Mouse (Mus musculus) stomach, embryonic 16.5 days (tissue): ENCODE results near the gene St3gal5. TPM values are rescaled to one million over a fixed set of nuclear protein-coding genes. Genes with fewer than 3 reads are reported as not detected.
A peak's percentile ranks its signal among the peaks of the same experiment; 100 is the strongest.

ENCODE experiments used
- ATAC-seq: fragments of 200-750 bp; cut with Nextera tagmentation; 2 replicates; pipeline ENCODE4 v1.8.0; 2017; ENCODE audit warnings: moderate number of reproducible peaks, moderate TSS enrichment; ENCODE audit not compliant: insufficient read depth, low FRiP score
- H3K27ac ChIP-seq: fragments of 300-500 bp; sonication (generic); 2 replicates; pipeline ENCODE4 v1.5.1; 2014; ENCODE audit warnings: low read length
- H3K27me3 ChIP-seq: fragments of 300-500 bp; sonication (generic); 2 replicates; pipeline ENCODE4 v1.6.1; 2014; ENCODE audit warnings: low read length, control low read depth, mixed read lengths; ENCODE audit not compliant: control insufficient read depth, insufficient read depth
- H3K36me3 ChIP-seq: fragments of 300-500 bp; sonication (generic); 2 replicates; pipeline ENCODE4 v1.6.1; 2014; ENCODE audit warnings: low read length; ENCODE audit not compliant: control insufficient read depth, insufficient read depth
- H3K4me1 ChIP-seq: fragments of 300-500 bp; sonication (generic); 2 replicates; pipeline ENCODE4 v1.6.1; 2014; ENCODE audit warnings: low read length, control low read depth, mixed read lengths; ENCODE audit not compliant: control insufficient read depth, insufficient read depth
- H3K4me2 ChIP-seq: fragments of 300-500 bp; sonication (generic); 2 replicates; pipeline ENCODE4 v1.6.1; 2014; ENCODE audit warnings: low read depth, low read length, mixed read lengths
- H3K4me3 ChIP-seq: fragments of 300-500 bp; sonication (generic); replicated peaks from 2 replicates; pipeline ENCODE4 v1.5.1; 2014; ENCODE audit warnings: mild to moderate bottlenecking, low read length
- H3K9ac ChIP-seq: fragments of 300-500 bp; sonication (generic); 2 replicates; pipeline ENCODE4 v1.6.1; 2014; ENCODE audit warnings: low read length
- H3K9me3 ChIP-seq: fragments of 300-500 bp; sonication (generic); replicated peaks from 2 replicates; pipeline ENCODE4 v1.6.1; 2016; ENCODE audit warnings: low read length, control low read depth; ENCODE audit not compliant: control insufficient read depth
- WGBS: fragments of 180-500 bp; shearing (Covaris S2); extraction: QIAGEN DNeasy Blood & Tissue Kit; methylation state at CpG from one replicate; pipeline ENCODE4 v1.1.7; 2014; 5-methylcytosine and 5-hydroxymethylcytosine counted together
- polyA plus RNA-seq: library from polyadenylated mRNA; unstranded; fragments of >200 nt; fragmentation: Nextera tagmentation; extraction: Ambion mirVana; gene quantifications from 2 replicates; pipeline ENCODE4 v1.2.1, GENCODE M21; 2015

Gene St3gal5
- polyA plus RNA-seq, 1 experiment from 2014 or later: 32.2 TPM

- Histone ChIP-seq H3K36me3 (no peaks in the 10 kb centered on the region), H3K9ac (no peak overlapping the region), H3K4me2 (no peak overlapping the region), H3K4me1 (no peaks in the 10 kb centered on the region), H3K9me3 (no peaks in the 10 kb centered on the region), H3K27me3 (no peaks in the 10 kb centered on the region), H3K27ac (no peak overlapping the region), H3K4me3 (no peak overlapping the region)
- ATAC-seq: no peak
- 72% methylated on average over 3 of the region's 3 CpGs for WGBS
These were observed 63.6 kb downstream of the St3gal5 start for GRCm38 (mm10) chr6:72160991-72161390.

- H3K9me3 ChIP-seq: no peaks in the 10 kb centered on the region
- H3K9ac ChIP-seq: no peak overlapping the region
- H3K4me1 ChIP-seq: no peaks in the 10 kb centered on the region
- no peak overlapping the region for H3K4me3 ChIP-seq
- ATAC-seq: no peak
- no peaks in the 10 kb centered on the region for H3K36me3 ChIP-seq
- H3K4me2 ChIP-seq: no peak overlapping the region
- H3K27me3 ChIP-seq: no peaks in the 10 kb centered on the region
- no peak overlapping the region for H3K27ac ChIP-seq
- WGBS: 72% methylated on average over 5 of the region's 5 CpGs
These were observed 64.4 kb downstream of the St3gal5 start for GRCm38 (mm10) chr6:72161751-72162150.

GRCm38 (mm10) chr6:72162155-72162890 lies 64.9 kb downstream of the St3gal5 start:
- 26% methylated on average over 19 of the region's 19 CpGs for WGBS
- H3K27me3 ChIP-seq: no peaks in the 10 kb centered on the region
- no peaks in the 10 kb centered on the region for H3K4me1 ChIP-seq
- H3K36me3 ChIP-seq: no peaks in the 10 kb centered on the region
- H3K4me2 ChIP-seq: no peak overlapping the region
- no peak overlapping the region for H3K27ac ChIP-seq
- no peaks in the 10 kb centered on the region for H3K9me3 ChIP-seq
- no peak for ATAC-seq
- no peak overlapping the region for H3K4me3 ChIP-seq
- no peak overlapping the region for H3K9ac ChIP-seq

- no peaks in the 10 kb centered on the region for H3K4me1 ChIP-seq
- H3K4me2 ChIP-seq: no peak overlapping the region
- WGBS: 18% methylated on average over 20 of the region's 20 CpGs
- no peaks in the 10 kb centered on the region for H3K27me3 ChIP-seq
- peak overlapping the region; percentile 40; the same call in 1 of the 2 replicates for H3K9ac ChIP-seq
- peak; percentile 85 for ATAC-seq
- H3K36me3 ChIP-seq: no peaks in the 10 kb centered on the region
- H3K9me3 ChIP-seq: no peaks in the 10 kb centered on the region
- H3K27ac ChIP-seq: no peak overlapping the region
- no peak overlapping the region for H3K4me3 ChIP-seq
These were observed 67.2 kb downstream of the St3gal5 start for GRCm38 (mm10) chr6:72164321-72165275.

- no peaks in the 10 kb centered on the region for H3K27me3 ChIP-seq
- WGBS: 39% methylated on average over 2 of the region's 2 CpGs
- no peak overlapping the region for H3K4me3 ChIP-seq
- no peaks in the 10 kb centered on the region for H3K4me1 ChIP-seq
- H3K27ac ChIP-seq: no peak overlapping the region
- no peaks in the 10 kb centered on the region for H3K9me3 ChIP-seq
- H3K9ac ChIP-seq: no peak overlapping the region
- ATAC-seq: no peak
- no peak overlapping the region for H3K4me2 ChIP-seq
- H3K36me3 ChIP-seq: no peaks in the 10 kb centered on the region
These were observed 68.5 kb downstream of the St3gal5 start for GRCm38 (mm10) chr6:72165907-72166306.

GRCm38 (mm10) chr6:72171391-72171790 lies 74.0 kb downstream of the St3gal5 start:
- Histone ChIP-seq H3K36me3 (no peaks in the 10 kb centered on the region), H3K27me3 (no peaks in the 10 kb centered on the region), H3K4me1 (no peaks in the 10 kb centered on the region), H3K9me3 (no peaks in the 10 kb centered on the region), H3K27ac (no peak overlapping the region), H3K4me2 (no peak overlapping the region), H3K9ac (no peak overlapping the region), H3K4me3 (no peak overlapping the region)
- WGBS: 84% methylated on average over 3 of the region's 3 CpGs
- ATAC-seq: no peak

- Histone ChIP-seq H3K4me1 (no peaks in the 10 kb centered on the region), H3K27me3 (no peaks in the 10 kb centered on the region), H3K27ac (no peak overlapping the region), H3K9me3 (no peaks in the 10 kb centered on the region), H3K4me3 (no peak overlapping the region), H3K9ac (no peak overlapping the region), H3K36me3 (no peaks in the 10 kb centered on the region), H3K4me2 (no peak overlapping the region)
- 82% methylated on average over 1 of the region's 1 CpGs for WGBS
- no peak for ATAC-seq
These were observed 76.0 kb downstream of the St3gal5 start for GRCm38 (mm10) chr6:72173350-72173749.

- H3K4me1 ChIP-seq: 0 out of 2 replicates have a peak, but pooled peaks cover 5% of the 10 kb centered on the region
- no peak overlapping the region for H3K4me3 ChIP-seq
- WGBS: 38% methylated on average over 3 of the region's 3 CpGs
- no peaks in the 10 kb centered on the region for H3K36me3 ChIP-seq
- H3K4me2 ChIP-seq: no peak overlapping the region
- H3K9ac ChIP-seq: no peak overlapping the region
- no peaks in the 10 kb centered on the region for H3K27me3 ChIP-seq
- ATAC-seq: no peak
- H3K9me3 ChIP-seq: no peaks in the 10 kb centered on the region
- H3K27ac ChIP-seq: no peak overlapping the region
These were observed 78.0 kb downstream of the St3gal5 start for GRCm38 (mm10) chr6:72175419-72175818.

- H3K9ac ChIP-seq: no peak overlapping the region
- no peak for ATAC-seq
- no peak overlapping the region for H3K4me3 ChIP-seq
- 0 out of 2 replicates have a peak, but pooled peaks cover 5% of the 10 kb centered on the region for H3K4me1 ChIP-seq
- H3K4me2 ChIP-seq: no peak overlapping the region
- H3K27me3 ChIP-seq: no peaks in the 10 kb centered on the region
- WGBS: 78% methylated on average over 5 of the region's 5 CpGs
- no peaks in the 10 kb centered on the region for H3K36me3 ChIP-seq
- no peak overlapping the region for H3K27ac ChIP-seq
- no peaks in the 10 kb centered on the region for H3K9me3 ChIP-seq
These were observed 78.6 kb downstream of the St3gal5 start for GRCm38 (mm10) chr6:72176004-72176403.
